Mouse (Mus musculus) MEL (cell line): ENCODE measurements around the gene Pnpla1.
A peak's percentile ranks its signal among the peaks of the same experiment; 100 is the strongest.

Experiments
- CTCF ChIP-seq, 3 experiments: IDR thresholded peaks in 2 of 3; conservative IDR thresholded peaks in 1 of 3; 2 replicates each; pipeline ENCODE4 v1.5.1; 2011 to 2012; ENCODE audit warnings: low read length in 3 of 3, low read depth in 2 of 3, mild to moderate bottlenecking in 2 of 3, improper control_type of control experiment in 1 of 3, inconsistent platforms in 1 of 3, mixed read lengths in 1 of 3, moderate library complexity in 1 of 3; ENCODE audit not compliant: control insufficient read depth in 1 of 3, insufficient read depth in 1 of 3, poor library complexity in 1 of 3, severe bottlenecking in 1 of 3
- E2F4 ChIP-seq: IDR thresholded peaks from 2 replicates; pipeline ENCODE4 v1.6.1; 2011; ENCODE audit warnings: low read depth, low read length, improper control_type of control experiment, borderline replicate concordance
- GATA1 ChIP-seq: IDR thresholded peaks from 2 replicates; pipeline ENCODE4 v1.6.1; 2011; ENCODE audit warnings: low read depth, low read length, improper control_type of control experiment
- MAZ ChIP-seq: IDR thresholded peaks from 2 replicates; pipeline ENCODE4 v1.6.1; 2012; ENCODE audit warnings: low read depth, mild to moderate bottlenecking, inconsistent platforms, low read length, improper control_type of control experiment
- MYB ChIP-seq: IDR thresholded peaks from 2 replicates; pipeline ENCODE4 v1.6.1; 2011; ENCODE audit warnings: mild to moderate bottlenecking, low read depth, low read length, improper control_type of control experiment
- MYC ChIP-seq: IDR thresholded peaks from 2 replicates; pipeline ENCODE4 v1.6.1; 2011; ENCODE audit warnings: low read depth, mild to moderate bottlenecking, low read length, improper control_type of control experiment, moderate library complexity
- NELFE ChIP-seq: IDR thresholded peaks from 2 replicates; pipeline ENCODE4 v1.6.1; 2011; ENCODE audit warnings: low read depth, low read length, improper control_type of control experiment
- POLR2A ChIP-seq, 2 experiments: IDR thresholded peaks; 2 replicates each; pipeline ENCODE4 v1.6.1; 2011 to 2012; ENCODE audit warnings: low read length in 2 of 2, mild to moderate bottlenecking in 2 of 2, control low read depth in 1 of 2, improper control_type of control experiment in 1 of 2, low read depth in 1 of 2, moderate library complexity in 1 of 2; ENCODE audit not compliant: control insufficient read depth in 1 of 2, insufficient read depth in 1 of 2, poor library complexity in 1 of 2
- RAD21 ChIP-seq: IDR thresholded peaks from 2 replicates; pipeline ENCODE4 v1.6.1; 2011; ENCODE audit warnings: mild to moderate bottlenecking, low read depth, low read length, improper control_type of control experiment
- SMC3 ChIP-seq: IDR thresholded peaks from 2 replicates; pipeline ENCODE4 v1.6.1; 2011; ENCODE audit warnings: low read depth, low read length, improper control_type of control experiment
- TAL1 ChIP-seq: IDR thresholded peaks from 2 replicates; pipeline ENCODE4 v1.6.1; 2012; ENCODE audit warnings: mild to moderate bottlenecking, inconsistent platforms, low read length, moderate library complexity, mixed read lengths
- USF1 ChIP-seq: IDR thresholded peaks from 2 replicates; pipeline ENCODE4 v1.6.1; 2014; ENCODE audit warnings: low read depth, mild to moderate bottlenecking, inconsistent platforms, low read length, improper control_type of control experiment, moderate library complexity
- ZC3H11A ChIP-seq: IDR thresholded peaks from 2 replicates; pipeline ENCODE4 v1.6.1; 2012; ENCODE audit warnings: low read depth, mild to moderate bottlenecking, inconsistent platforms, low read length, improper control_type of control experiment

GRCm38 (mm10) chr17:28926866-28927635, 68.8 kb downstream of the Pnpla1 start:
- TF ChIP-seq ZC3H11A (no peak), CTCF (IDR thresholded peaks at IDR 0.05 in 2 of 3, conservative IDR thresholded peaks at IDR 0.05 in 1 of 3; ENCODE audit: control insufficient read depth in 1 of 3, insufficient read depth in 1 of 3, low read depth in 2 of 3, low read length in 3 of 3, poor library complexity in 1 of 3, severe bottlenecking in 1 of 3) (peak; percentile 88 to 95 (median 94)), USF1 (no peak), MYC (no peak), TAL1 (no peak), RAD21 (peak; percentile 29), GATA1 (no peak), E2F4 (no peak), NELFE (no peak), SMC3 (peak; percentile 65), POLR2A (IDR thresholded peaks at IDR 0.05; ENCODE audit: control insufficient read depth in 1 of 2, insufficient read depth in 1 of 2, low read depth in 1 of 2, low read length in 2 of 2, poor library complexity in 1 of 2) (no peak), MAZ (no peak), MYB (no peak)
